In the genomic region with DNA sequence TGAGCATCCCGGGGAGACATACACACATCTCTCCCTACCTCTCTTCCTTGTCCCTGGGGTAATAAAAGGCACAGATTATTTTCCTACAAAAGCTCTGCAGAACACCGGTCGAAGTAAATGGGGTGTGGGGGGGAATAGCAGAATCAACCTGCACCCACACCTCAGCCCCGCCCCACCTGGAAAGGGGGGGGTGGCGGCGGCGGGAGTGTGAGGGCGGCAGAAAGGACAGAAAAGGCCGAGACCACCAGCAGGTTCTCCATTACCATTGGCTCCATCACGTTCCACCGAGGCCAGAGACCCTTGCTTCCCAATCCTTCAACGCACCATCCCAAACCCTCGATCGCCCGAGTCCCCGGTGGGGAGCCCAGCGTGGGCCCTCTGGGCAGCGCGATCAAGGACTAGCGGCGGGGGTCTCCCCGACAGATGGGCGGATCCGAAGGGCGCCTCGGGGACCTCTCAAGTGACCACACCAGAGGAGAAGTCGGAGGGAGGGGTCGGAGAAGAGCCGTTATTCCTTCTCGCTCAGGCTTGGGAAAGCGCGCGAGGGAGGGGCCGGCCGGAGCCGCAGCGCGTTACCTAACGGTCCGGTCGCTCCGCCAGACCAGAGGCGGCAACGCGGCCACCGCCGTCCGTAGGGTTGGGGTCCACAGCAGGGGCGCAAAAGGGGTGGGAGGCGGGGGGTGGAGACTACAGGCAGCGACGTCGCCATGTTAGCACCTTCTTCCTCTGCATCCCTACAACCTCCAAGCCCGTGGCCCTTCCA, we compare ENCODE assay signal across 8 mouse cellular contexts. TPM values are rescaled to one million over a fixed set of nuclear protein-coding genes. Genes with fewer than 3 reads are reported as not detected.
DNase-seq lines count a peak whose midpoint lies in the region; ATAC-seq and TF ChIP-seq lines count a peak whose summit lies in the region.

No protein-coding gene starts in this region.

- DNase-seq in kidney, adult 2 months = no peak
- no peak for DNase-seq in kidney, adult 18-20 months
- DNase-seq in MEL (ENCODE audit: low read depth, low spot score) = peak; percentile 36
- DNase-seq in hindbrain, embryonic 11.5 days (ENCODE audit: low spot score) = no peak
- peak; percentile 37 to 60 for DNase-seq in urinary bladder, postnatal 4 days (ENCODE audit: low spot score in 2 of 2)

- 0 out of 4 replicates have a peak, but pooled peaks of 1 of the 2 experiments have one; percentile 13 for TF ChIP-seq EP300 in MEL (IDR thresholded peaks at IDR 0.05; ENCODE audit: low read depth in 1 of 2, low read length in 2 of 2)

- H3K27me3 ChIP-seq in kidney, adult 2 months (replicated peaks; ENCODE audit: control insufficient read depth, insufficient read depth, low read length) = no peaks in the 10 kb centered on the region
- no peaks in the 10 kb centered on the region for H3K27me3 ChIP-seq in MEL (ENCODE audit: control insufficient read depth in 1 of 2, insufficient read depth in 2 of 2, low read length in 2 of 2)
- H3K27me3 ChIP-seq in embryonic facial prominence, embryonic 15.5 days = no peaks in the 10 kb centered on the region
- H3K27me3 ChIP-seq in hindbrain, embryonic 11.5 days (ENCODE audit: control insufficient read depth, insufficient read depth, low read length) = no peaks in the 10 kb centered on the region
- H3K27me3 ChIP-seq in liver, embryonic 12.5 days (replicated peaks) = no peaks in the 10 kb centered on the region

- TF ChIP-seq POLR2A in kidney, adult 2 months (IDR thresholded peaks at IDR 0.05; ENCODE audit: low read depth, low read length) = no peak
- no peak; a peak in 1 of 4 replicates for TF ChIP-seq POLR2A in MEL (IDR thresholded peaks at IDR 0.05; ENCODE audit: control insufficient read depth in 1 of 2, insufficient read depth in 1 of 2, low read depth in 1 of 2, low read length in 2 of 2, poor library complexity in 1 of 2)

- peak overlapping the region; percentile 88 for H3K27ac ChIP-seq in kidney, adult 2 months (ENCODE audit: insufficient read depth, low read depth, low read length)
- H3K27ac ChIP-seq in MEL (ENCODE audit: control insufficient read depth, low read depth, low read length) = peak overlapping the region; percentile 71
- H3K27ac ChIP-seq in embryonic facial prominence, embryonic 15.5 days (replicated peaks) = peak overlapping the region; percentile 93
- peak overlapping the region; percentile 91 for H3K27ac ChIP-seq in hindbrain, embryonic 11.5 days (ENCODE audit: low read depth, low read length)
- H3K27ac ChIP-seq in liver, embryonic 12.5 days = peak overlapping the region; percentile 93

- no peaks in the 10 kb centered on the region; the same call in 1 of the 2 replicates for H3K4me1 ChIP-seq in kidney, adult 2 months (ENCODE audit: control insufficient read depth, insufficient read depth, low read length)
- H3K4me1 ChIP-seq in MEL (ENCODE audit: control insufficient read depth in 1 of 2, insufficient read depth in 2 of 2, low read length in 2 of 2) = peaks cover 4 to 10% of the 10 kb centered on the region in 2 experiments
- H3K4me1 ChIP-seq in embryonic facial prominence, embryonic 15.5 days = 0 out of 2 replicates have a peak, but pooled peaks cover 6% of the 10 kb centered on the region
- H3K4me1 ChIP-seq in hindbrain, embryonic 11.5 days (replicated peaks; ENCODE audit: control insufficient read depth, insufficient read depth, low read length) = no peaks in the 10 kb centered on the region
- H3K4me1 ChIP-seq in liver, embryonic 12.5 days = peaks cover 29% of the 10 kb centered on the region

- H3K4me2 ChIP-seq in embryonic facial prominence, embryonic 15.5 days (replicated peaks) = peak overlapping the region; percentile 61
- peak overlapping the region; percentile 45 for H3K4me2 ChIP-seq in hindbrain, embryonic 11.5 days (replicated peaks; ENCODE audit: low read depth, low read length)
- H3K4me2 ChIP-seq in liver, embryonic 12.5 days = peak overlapping the region; percentile 78

- under 1% methylated on average over 54 of the region's 54 CpGs for WGBS in kidney, adult 2 months
- under 1% methylated on average over 52 of the region's 54 CpGs for WGBS in embryonic facial prominence, embryonic 15.5 days
- WGBS in hindbrain, embryonic 11.5 days = under 1% methylated on average over 47 of the region's 54 CpGs
- 2% methylated on average over 51 of the region's 54 CpGs for WGBS in liver, embryonic 12.5 days (ENCODE audit: insufficient replicate concordance)

- H3K4me3 ChIP-seq in kidney, adult 2 months (ENCODE audit: insufficient read depth, low read depth, low read length) = peak overlapping the region; percentile 98
- peak overlapping the region; percentile 58 to 98 for H3K4me3 ChIP-seq in MEL (ENCODE audit: control insufficient read depth in 1 of 2, insufficient read depth in 1 of 2, low read depth in 2 of 2, low read length in 2 of 2)
- peak overlapping the region; percentile 96 for H3K4me3 ChIP-seq in embryonic facial prominence, embryonic 15.5 days (replicated peaks)
- H3K4me3 ChIP-seq in hindbrain, embryonic 11.5 days (ENCODE audit: low read depth, low read length) = peak overlapping the region; percentile 94
- H3K4me3 ChIP-seq in liver, embryonic 12.5 days = peak overlapping the region; percentile 99

- TF ChIP-seq CTCF in kidney, adult 2 months (conservative IDR thresholded peaks at IDR 0.05; ENCODE audit: insufficient read depth, insufficient read length, low read depth, low read length) = no peak
- no peak for TF ChIP-seq CTCF in MEL (IDR thresholded peaks at IDR 0.05 in 2 of 3, conservative IDR thresholded peaks at IDR 0.05 in 1 of 3; ENCODE audit: control insufficient read depth in 1 of 3, insufficient read depth in 1 of 3, low read depth in 2 of 3, low read length in 3 of 3, poor library complexity in 1 of 3, severe bottlenecking in 1 of 3)

- no peak for TF ChIP-seq RAD21 in MEL (IDR thresholded peaks at IDR 0.05; ENCODE audit: low read depth, low read length)

- peak; percentile 56 for ATAC-seq in embryonic facial prominence, embryonic 15.5 days (ENCODE audit: insufficient number of reproducible peaks, low FRiP score, low TSS enrichment, low read depth)
- no peak; the same call in 1 of the 2 replicates for ATAC-seq in hindbrain, embryonic 11.5 days (ENCODE audit: low FRiP score)
- peak; percentile 39 for ATAC-seq in liver, embryonic 12.5 days
- peak; percentile 7; the same call in 1 of the 2 replicates for ATAC-seq in monocyte, adult 5-6 weeks (replicated peaks; ENCODE audit: insufficient number of reproducible peaks, low FRiP score, low TSS enrichment, poor library complexity, severe bottlenecking)

- peaks cover 35% of the 10 kb centered on the region for H3K79me2 ChIP-seq in MEL (ENCODE audit: control insufficient read depth, insufficient read depth, low read length, poor library complexity)

- H3K36me3 ChIP-seq in kidney, adult 2 months (ENCODE audit: control insufficient read depth, insufficient read depth, low read length) = no peaks in the 10 kb centered on the region
- peaks cover 5 to 15% of the 10 kb centered on the region in 2 experiments for H3K36me3 ChIP-seq in MEL (ENCODE audit: control insufficient read depth in 1 of 2, insufficient read depth in 2 of 2, low read length in 2 of 2)
- H3K36me3 ChIP-seq in embryonic facial prominence, embryonic 15.5 days = no peaks in the 10 kb centered on the region
- no peaks in the 10 kb centered on the region for H3K36me3 ChIP-seq in hindbrain, embryonic 11.5 days (ENCODE audit: control insufficient read depth, insufficient read depth, low read length)
- no peaks in the 10 kb centered on the region; the same call in 1 of the 2 replicates for H3K36me3 ChIP-seq in liver, embryonic 12.5 days

- peak overlapping the region; percentile 99 for H3K9ac ChIP-seq in MEL (ENCODE audit: control insufficient read depth, low read depth, low read length, poor library complexity, severe bottlenecking)
- H3K9ac ChIP-seq in embryonic facial prominence, embryonic 15.5 days = peak overlapping the region; percentile 93
- peak overlapping the region; percentile 89 for H3K9ac ChIP-seq in hindbrain, embryonic 11.5 days (ENCODE audit: low read depth, low read length)
- H3K9ac ChIP-seq in liver, embryonic 12.5 days = peak overlapping the region; percentile 97

- H3K9me3 ChIP-seq in MEL (replicated peaks; ENCODE audit: insufficient read depth, low read length) = no peaks in the 10 kb centered on the region
- no peaks in the 10 kb centered on the region for H3K9me3 ChIP-seq in embryonic facial prominence, embryonic 15.5 days (replicated peaks)
- H3K9me3 ChIP-seq in hindbrain, embryonic 11.5 days (ENCODE audit: control insufficient read depth, low read length) = no peaks in the 10 kb centered on the region
- H3K9me3 ChIP-seq in liver, embryonic 12.5 days (replicated peaks) = no peaks in the 10 kb centered on the region

TF ChIP-seq in MEL, 35 proteins besides CTCF, POLR2A, EP300 and RAD21:
- TF ChIP-seq MYB (IDR thresholded peaks at IDR 0.05; ENCODE audit: low read depth, low read length) (no peak), POLR2AphosphoS5 (IDR thresholded peaks at IDR 0.05; ENCODE audit: borderline replicate concordance, low read depth, low read length) (peak; percentile 79; the same call in 1 of the 2 replicates), SIN3A (IDR thresholded peaks at IDR 0.05; ENCODE audit: low read length) (peak; percentile 23; the same call in 1 of the 2 replicates), CHD1 (IDR thresholded peaks at IDR 0.05; ENCODE audit: low read depth, low read length) (0 out of 2 replicates have a peak, but pooled peaks have one; percentile 79), MAZ (IDR thresholded peaks at IDR 0.05; ENCODE audit: low read depth, low read length) (peak; percentile 57; the same call in 1 of the 2 replicates)

RNA-seq across cellular contexts. Expression of gene Atf2, which starts 0.6 kb away (rescaled TPM):
- polyA plus RNA-seq in kidney, adult 2 months (2012; rRNA removed) = 17.1 and 22.0 TPM in 2 replicates
- 16.8 and 18.0 TPM in 2 replicates for total RNA-seq in MEL (2012; rRNA removed)
- 10 to 100 TPM; 36.7 to 82.3 TPM for polyA plus RNA-seq in MEL (2012; ENCODE audit: insufficient read depth in 1 of 2, insufficient read length in 2 of 2, low read depth in 1 of 2, low replicate concordance in 2 of 2, missing spikeins in 1 of 2)
- polyA plus RNA-seq in embryonic facial prominence, embryonic 15.5 days (2015; fragmentation: Nextera tagmentation; extraction: Ambion mirVana) = 57.5 and 62.2 TPM in 2 replicates
- 96.6 and 105 TPM in 2 replicates for polyA plus RNA-seq in hindbrain, embryonic 11.5 days (2014; fragmentation: Nextera tagmentation; extraction: Ambion mirVana)
- 28.7 and 30.8 TPM in 2 replicates for polyA plus RNA-seq in liver, embryonic 12.5 days (2016; fragmentation: Nextera tagmentation; extraction: Ambion mirVana)
- 40.6 to 51.3 TPM (median 44.1 TPM) in 3 replicates for total RNA-seq in monocyte, adult 5-6 weeks (2017)

RNA-seq across cellular contexts. Expression of gene Atp5g3, which starts 19.2 kb away (rescaled TPM):
- 1,531 and 1,803 TPM in 2 replicates for polyA plus RNA-seq in kidney, adult 2 months (2012; rRNA removed)
- 503 and 520 TPM in 2 replicates for total RNA-seq in MEL (2012; rRNA removed)
- polyA plus RNA-seq in MEL (2012; ENCODE audit: insufficient read depth in 1 of 2, insufficient read length in 2 of 2, low read depth in 1 of 2, low replicate concordance in 2 of 2, missing spikeins in 1 of 2) = 100 to 1,000 TPM; 199 to 520 TPM
- polyA plus RNA-seq in embryonic facial prominence, embryonic 15.5 days (2015; fragmentation: Nextera tagmentation; extraction: Ambion mirVana) = 982 and 1,030 TPM in 2 replicates
- polyA plus RNA-seq in hindbrain, embryonic 11.5 days (2014; fragmentation: Nextera tagmentation; extraction: Ambion mirVana) = 896 and 911 TPM in 2 replicates
- polyA plus RNA-seq in liver, embryonic 12.5 days (2016; fragmentation: Nextera tagmentation; extraction: Ambion mirVana) = 807 and 810 TPM in 2 replicates
- 92.9 to 108 TPM (median 102 TPM) in 3 replicates for total RNA-seq in monocyte, adult 5-6 weeks (2017)

Comparison
In these comparisons a context has a peak if more than half of its experiments do, and no peak if none do; other contexts are left out.
1. DNase-seq: peak in MEL (single experiment) and urinary bladder, postnatal 4 days (2 of 2); none in kidney, adult 2 months (single experiment), kidney, adult 18-20 months (single experiment) and hindbrain, embryonic 11.5 days (single experiment).
2. Peak in every context shown above with its lines, with median percentiles within 50 percentile points of each other: H3K27ac ChIP-seq, H3K4me3 ChIP-seq, H3K9ac ChIP-seq and H3K4me2 ChIP-seq.